ENCODE assay signal across 8 mouse cellular contexts in genomic region chr9:108827454-108827853, GRCm38 (mm10). TPM values are rescaled to one million over a fixed set of nuclear protein-coding genes. Genes with fewer than 3 reads are reported as not detected.
DNase-seq lines count a peak whose midpoint lies in the region; ATAC-seq and TF ChIP-seq lines count a peak whose summit lies in the region.

No protein-coding gene starts in this region.

- 8% methylated on average over 34 of the region's 34 CpGs for WGBS in heart, embryonic 14.5 days
- WGBS in hindbrain, postnatal 0 days = 16% methylated on average over 34 of the region's 34 CpGs
- 18% methylated on average over 34 of the region's 34 CpGs for WGBS in midbrain, embryonic 14.5 days

- H3K36me3 ChIP-seq in heart, embryonic 14.5 days (ENCODE audit: control insufficient read depth, insufficient read depth, low read length) = no peaks in the 10 kb centered on the region
- peaks cover 18% of the 10 kb centered on the region; the same call in 1 of the 2 replicates for H3K36me3 ChIP-seq in hindbrain, postnatal 0 days (ENCODE audit: insufficient read depth, low read length)
- peaks cover 43% of the 10 kb centered on the region for H3K36me3 ChIP-seq in midbrain, embryonic 14.5 days (ENCODE audit: control insufficient read depth, insufficient read depth, low read length)

- H3K9ac ChIP-seq in heart, embryonic 14.5 days (ENCODE audit: low read length) = no peak overlapping the region
- H3K9ac ChIP-seq in hindbrain, postnatal 0 days (replicated peaks; ENCODE audit: low read length) = 0 out of 2 replicates have a peak overlapping the region, but pooled peaks have one; percentile 81
- H3K9ac ChIP-seq in midbrain, embryonic 14.5 days (replicated peaks; ENCODE audit: low read length) = peak overlapping the region; percentile 81

- H3K27me3 ChIP-seq in heart, embryonic 14.5 days (ENCODE audit: control insufficient read depth, insufficient read depth, low read length) = peaks cover 91% of the 10 kb centered on the region
- no peaks in the 10 kb centered on the region; the same call in 1 of the 2 replicates for H3K27me3 ChIP-seq in hindbrain, postnatal 0 days (ENCODE audit: insufficient read depth, low read length)
- H3K27me3 ChIP-seq in midbrain, embryonic 14.5 days (ENCODE audit: control insufficient read depth, insufficient read depth, low read length) = peaks cover 16% of the 10 kb centered on the region

- intact Hi-C loops in heart, postnatal 10 days (cut with DNase I) = no loop called here

- H3K4me3 ChIP-seq in heart, embryonic 14.5 days (ENCODE audit: control insufficient read depth in 1 of 2, insufficient read depth in 1 of 2, low read depth in 1 of 2, low read length in 2 of 2) = peak overlapping the region; percentile 42 to 45; a peak in 3 of 4 replicates
- H3K4me3 ChIP-seq in hindbrain, postnatal 0 days (ENCODE audit: low read length) = peak overlapping the region; percentile 70
- H3K4me3 ChIP-seq in midbrain, embryonic 14.5 days (replicated peaks; ENCODE audit: low read depth, low read length) = peak overlapping the region; percentile 72

- H3K4me1 ChIP-seq in heart, embryonic 14.5 days (ENCODE audit: control insufficient read depth in 2 of 2, insufficient read depth in 2 of 2, low read length in 2 of 2) = peaks cover 10 to 15% of the 10 kb centered on the region in 2 experiments; a peak in 3 of 4 replicates
- H3K4me1 ChIP-seq in hindbrain, postnatal 0 days (ENCODE audit: insufficient read depth, low read length) = peaks cover 26% of the 10 kb centered on the region
- peaks cover 52% of the 10 kb centered on the region for H3K4me1 ChIP-seq in midbrain, embryonic 14.5 days (ENCODE audit: control insufficient read depth, insufficient read depth, low read length)

- no peak overlapping the region for H3K27ac ChIP-seq in heart, embryonic 14.5 days (replicated peaks in 1 of 2; ENCODE audit: control insufficient read depth in 1 of 2, insufficient read depth in 1 of 2, low read depth in 2 of 2, low read length in 2 of 2)
- no peak overlapping the region for H3K27ac ChIP-seq in hindbrain, postnatal 0 days
- H3K27ac ChIP-seq in midbrain, embryonic 14.5 days (replicated peaks; ENCODE audit: low read depth, low read length) = 0 out of 2 replicates have a peak overlapping the region, but pooled peaks have one; percentile 89

- peak overlapping the region; percentile 76 for H3K4me2 ChIP-seq in heart, embryonic 14.5 days (ENCODE audit: low read length)
- H3K4me2 ChIP-seq in hindbrain, postnatal 0 days (ENCODE audit: low read depth, low read length) = peak overlapping the region; percentile 71
- H3K4me2 ChIP-seq in midbrain, embryonic 14.5 days (ENCODE audit: low read length) = peak overlapping the region; percentile 78

- ATAC-seq in heart, embryonic 14.5 days (ENCODE audit: insufficient number of reproducible peaks, insufficient read depth, low FRiP score, low read depth) = no peak
- no peak for ATAC-seq in hindbrain, postnatal 0 days
- ATAC-seq in midbrain, embryonic 14.5 days (ENCODE audit: low FRiP score, low TSS enrichment) = no peak

- peak; percentile 40 for TF ChIP-seq CTCF in hindbrain, postnatal 0 days (IDR thresholded peaks at IDR 0.05; ENCODE audit: low read depth)

- H3K9me3 ChIP-seq in heart, embryonic 14.5 days (ENCODE audit: control insufficient read depth, low read length) = no peaks in the 10 kb centered on the region
- H3K9me3 ChIP-seq in hindbrain, postnatal 0 days (ENCODE audit: low read length) = no peaks in the 10 kb centered on the region
- no peaks in the 10 kb centered on the region for H3K9me3 ChIP-seq in midbrain, embryonic 14.5 days (ENCODE audit: control insufficient read depth, low read length)

- no peak for DNase-seq in heart, postnatal 10 days
- DNase-seq in c-Kit-positive CD71-negative TER-119-negative erythroid progenitor cells, embryonic 14.5 days (ENCODE audit: low read depth) = peak; percentile 25
- no peak for DNase-seq in hindbrain, postnatal 0 days (ENCODE audit: low spot score)
- peak; percentile 39 for DNase-seq in midbrain, embryonic 14.5 days
- no peak for DNase-seq in embryo, embryonic 9.5 days (ENCODE audit: extremely low spot score)
- DNase-seq in spleen, postnatal 10 days (ENCODE audit: low spot score in 2 of 2) = no peak
- DNase-seq in spleen, postnatal 36 days (ENCODE audit: low spot score in 2 of 2) = no peak

RNA-seq across cellular contexts. Expression of gene Celsr3, which starts 1.3 kb away (rescaled TPM):
- 0.01 and 0.12 TPM in 2 replicates for polyA plus RNA-seq in heart, embryonic 14.5 days (2014; fragmentation: Nextera tagmentation; extraction: Ambion mirVana)
- total RNA-seq in heart, postnatal 10 days (2021) = under 1 TPM; 0.22 to 0.24 TPM
- total RNA-seq in hindbrain, postnatal 0 days (2014; rRNA removed) = 49.2 and 86.4 TPM in 2 replicates
- 5.8 and 7.8 TPM in 2 replicates for polyA plus RNA-seq in hindbrain, postnatal 0 days (2015; fragmentation: Nextera tagmentation; extraction: Ambion mirVana)
- 19.5 and 20.7 TPM in 2 replicates for polyA plus RNA-seq in midbrain, embryonic 14.5 days (2014; fragmentation: Nextera tagmentation; extraction: Ambion mirVana)

RNA-seq across cellular contexts. Expression of gene Nckipsd, which starts 19.3 kb away (rescaled TPM):
- polyA plus RNA-seq in heart, embryonic 14.5 days (2014; fragmentation: Nextera tagmentation; extraction: Ambion mirVana) = 8.5 and 10.5 TPM in 2 replicates
- total RNA-seq in heart, postnatal 10 days (2021) = 10 to 100 TPM in 1 of 2 experiments, 1 to 10 TPM in 1; 9.0 to 11.5 TPM
- 33.6 and 72.6 TPM in 2 replicates for total RNA-seq in hindbrain, postnatal 0 days (2014; rRNA removed)
- 22.8 and 23.5 TPM in 2 replicates for polyA plus RNA-seq in hindbrain, postnatal 0 days (2015; fragmentation: Nextera tagmentation; extraction: Ambion mirVana)
- polyA plus RNA-seq in midbrain, embryonic 14.5 days (2014; fragmentation: Nextera tagmentation; extraction: Ambion mirVana) = 24.3 and 27.4 TPM in 2 replicates

RNA-seq across cellular contexts. Expression of gene Slc26a6, which starts 25.6 kb away (rescaled TPM):
- polyA plus RNA-seq in heart, embryonic 14.5 days (2014; fragmentation: Nextera tagmentation; extraction: Ambion mirVana) = 7.6 and 8.7 TPM in 2 replicates
- total RNA-seq in heart, postnatal 10 days (2021) = 10 to 100 TPM; 13.6 to 18.0 TPM
- 30.3 and 31.8 TPM in 2 replicates for total RNA-seq in hindbrain, postnatal 0 days (2014; rRNA removed)
- 20.0 and 21.3 TPM in 2 replicates for polyA plus RNA-seq in hindbrain, postnatal 0 days (2015; fragmentation: Nextera tagmentation; extraction: Ambion mirVana)
- polyA plus RNA-seq in midbrain, embryonic 14.5 days (2014; fragmentation: Nextera tagmentation; extraction: Ambion mirVana) = 16.6 and 18.2 TPM in 2 replicates

RNA-seq across cellular contexts. Expression of gene Ip6k2, which starts 43.9 kb away (rescaled TPM):
- polyA plus RNA-seq in heart, embryonic 14.5 days (2014; fragmentation: Nextera tagmentation; extraction: Ambion mirVana) = 45.0 and 45.6 TPM in 2 replicates
- total RNA-seq in heart, postnatal 10 days (2021) = 10 to 100 TPM; 39.6 to 42.0 TPM
- total RNA-seq in hindbrain, postnatal 0 days (2014; rRNA removed) = 122 and 126 TPM in 2 replicates
- 187 and 189 TPM in 2 replicates for polyA plus RNA-seq in hindbrain, postnatal 0 days (2015; fragmentation: Nextera tagmentation; extraction: Ambion mirVana)
- polyA plus RNA-seq in midbrain, embryonic 14.5 days (2014; fragmentation: Nextera tagmentation; extraction: Ambion mirVana) = 256 and 286 TPM in 2 replicates

Comparison
In these comparisons a context has a peak if more than half of its experiments do, and no peak if none do; other contexts are left out.
1. DNase-seq: peak in c-Kit-positive CD71-negative TER-119-negative erythroid progenitor cells, embryonic 14.5 days (single experiment) and midbrain, embryonic 14.5 days (single experiment); none in heart, postnatal 10 days (0 of 2), hindbrain, postnatal 0 days (single experiment), embryo, embryonic 9.5 days (single experiment), spleen, postnatal 10 days (0 of 2) and spleen, postnatal 36 days (0 of 2).
2. Peak in every context shown above with its lines, with median percentiles within 50 percentile points of each other: H3K4me2 ChIP-seq and H3K4me3 ChIP-seq.